Mouse (Mus musculus) c-Kit-positive CD71-negative TER-119-negative erythroid progenitor cells, embryonic 14.5 days (primary cell): ENCODE measurements around the gene Gm14393.
"Not testable (repeated sequence)": the region's sequence is repeated elsewhere in the genome, so short reads cannot be mapped to it uniquely, and the experiment has no call there.

ENCODE experiments used
- DNase-seq: peaks from one replicate; pipeline ENCODE4 v3.0.0-alpha.2; 2013; ENCODE audit warnings: low read depth

The Gm14393 gene

DNA sequence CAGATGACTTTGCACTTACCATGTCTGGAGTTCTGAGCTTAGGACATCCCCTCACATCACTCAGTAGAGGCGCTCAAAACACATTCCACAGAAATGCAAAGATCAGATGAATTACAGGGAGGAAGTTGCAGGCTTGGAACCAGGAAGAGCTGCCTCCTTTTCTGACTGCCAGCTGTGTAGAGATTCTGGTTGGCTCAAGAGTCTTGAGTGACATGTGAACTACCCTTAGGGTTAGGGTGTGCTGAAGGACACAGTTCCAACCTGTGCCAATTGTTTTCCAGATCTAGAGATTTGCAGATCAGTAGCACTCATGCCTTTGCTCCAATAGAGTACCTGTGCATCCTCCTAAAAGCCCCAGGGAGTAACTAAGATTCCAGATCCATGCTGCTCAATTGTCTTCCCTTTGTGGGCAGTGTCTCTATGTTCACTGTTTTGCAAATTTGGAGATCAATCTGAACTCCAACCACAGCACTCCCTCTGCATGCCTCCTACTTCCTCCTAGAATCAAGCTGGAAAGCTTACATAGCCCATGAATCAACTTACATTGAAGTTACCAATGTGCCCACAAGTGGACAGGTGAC, at the start of gene Gm14393:
TSS of gene Gm14393 (minus strand) at position 101 of the 581 bp plus-strand sequence.
- not testable (repeated sequence) for DNase-seq

- DNase-seq, result not testable (repeated sequence)
Observed at GRCm38 (mm10) chr2:175044268-175044667, 23.3 kb downstream of the Gm14393 start.
